Mouse (Mus musculus) heart, embryonic 10.5 days (tissue): Measurements from ENCODE around the gene Tpx2. TPM values are rescaled to one million over a fixed set of nuclear protein-coding genes. Genes with fewer than 3 reads are reported as not detected.
A peak's percentile ranks its signal among the peaks of the same experiment; 100 is the strongest.

ENCODE experiments used
- DNase-seq: peaks from one replicate; pipeline ENCODE4 v3.0.0-alpha.2; 2017; ENCODE audit warnings: low spot score
- H3K27ac ChIP-seq: fragments of 300-500 bp; sonication (generic); 2 replicates; pipeline ENCODE4 v1.5.1; 2016; ENCODE audit warnings: mild to moderate bottlenecking
- H3K27me3 ChIP-seq: fragments of 300-500 bp; sonication (generic); 2 replicates; pipeline ENCODE4 v1.6.1; 2016; ENCODE audit warnings: mild to moderate bottlenecking; ENCODE audit not compliant: poor library complexity, insufficient read depth, severe bottlenecking
- H3K36me3 ChIP-seq: fragments of 300-500 bp; sonication (generic); 2 replicates; pipeline ENCODE4 v1.6.1; 2016; ENCODE audit warnings: mild to moderate bottlenecking, moderate library complexity
- H3K4me1 ChIP-seq: fragments of 300-500 bp; sonication (generic); 2 replicates; pipeline ENCODE4 v1.6.1; 2016; ENCODE audit warnings: mild to moderate bottlenecking
- H3K4me3 ChIP-seq: fragments of 300-500 bp; sonication (generic); 2 replicates; pipeline ENCODE4 v1.5.1; 2016; ENCODE audit warnings: mild to moderate bottlenecking, moderate library complexity
- H3K9me3 ChIP-seq: fragments of 300-500 bp; sonication (generic); 2 replicates; pipeline ENCODE4 v1.6.1; 2016; ENCODE audit warnings: mild to moderate bottlenecking, moderate library complexity
- WGBS: fragments of 180-500 bp; shearing (Covaris S2); methylation state at CpG from one replicate; pipeline ENCODE4 v1.1.7; 2016; 5-methylcytosine and 5-hydroxymethylcytosine counted together
- polyA plus RNA-seq: library from polyadenylated mRNA; unstranded; fragments of >200 nt; fragmentation: Nextera tagmentation; extraction: Ambion mirVana; gene quantifications from 2 replicates; pipeline ENCODE4 v1.2.1, GENCODE M21; 2016

Tpx2 gene
- polyA plus RNA-seq, 1 experiment from 2014 or later, result 97.0 TPM

DNA sequence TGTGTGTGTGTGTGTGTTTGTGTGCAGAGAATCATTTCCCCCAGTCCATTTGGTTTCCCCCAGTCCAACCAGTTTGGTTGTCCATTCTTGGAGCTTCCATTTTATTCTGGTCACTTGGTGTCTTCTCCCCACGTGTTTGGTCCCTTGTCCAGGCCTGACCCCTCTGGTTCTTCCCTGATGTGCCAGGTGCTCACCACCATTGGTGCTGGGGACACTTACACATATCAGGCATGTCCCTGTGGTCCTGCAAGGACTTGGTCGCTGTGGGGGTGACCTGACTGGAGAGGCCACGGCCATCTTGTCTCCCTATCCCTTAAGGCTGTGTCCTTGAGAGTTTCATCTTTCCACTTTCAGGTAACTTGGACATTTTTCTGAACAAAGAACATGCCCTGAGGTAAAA, 49.2 kb downstream of the Tpx2 start:
- WGBS, result 87% methylated on average over 3 of the region's 3 CpGs
- Histone ChIP-seq H3K27ac (no peak overlapping the region), H3K4me3 (no peak overlapping the region), H3K27me3 (no peaks in the 10 kb centered on the region), H3K4me1 (peaks cover 8% of the 10 kb centered on the region; the same call in 1 of the 2 replicates), H3K9me3 (no peaks in the 10 kb centered on the region), H3K36me3 (peaks cover 50% of the 10 kb centered on the region)
- no peak for DNase-seq

DNA sequence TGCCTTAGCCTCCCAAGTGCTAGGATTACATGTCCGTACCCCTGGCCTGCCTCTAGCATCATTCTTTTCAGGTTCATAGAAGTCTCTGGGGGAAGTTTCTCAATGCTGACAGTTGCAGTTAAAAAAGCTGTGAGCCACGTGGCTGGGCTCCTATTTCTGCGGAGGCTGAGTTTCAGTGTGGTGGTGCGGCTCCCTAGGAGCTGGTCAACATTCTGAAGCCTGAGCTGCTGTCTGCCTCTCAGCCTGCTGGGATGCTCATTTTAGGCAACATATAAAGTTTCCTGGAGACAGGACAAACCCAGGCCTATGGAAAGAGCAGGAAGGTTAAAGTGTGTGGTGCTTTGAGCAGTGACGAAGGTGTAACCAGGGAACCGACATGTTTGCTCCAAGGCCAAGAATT, 51.2 kb downstream of the Tpx2 start:
- no peak for DNase-seq
- 78% methylated on average over 6 of the region's 6 CpGs for WGBS
- Histone ChIP-seq H3K4me3 (no peak overlapping the region), H3K9me3 (no peaks in the 10 kb centered on the region), H3K27me3 (no peaks in the 10 kb centered on the region), H3K4me1 (peaks cover 21% of the 10 kb centered on the region), H3K36me3 (peaks cover 29% of the 10 kb centered on the region), H3K27ac (no peak overlapping the region)

DNA sequence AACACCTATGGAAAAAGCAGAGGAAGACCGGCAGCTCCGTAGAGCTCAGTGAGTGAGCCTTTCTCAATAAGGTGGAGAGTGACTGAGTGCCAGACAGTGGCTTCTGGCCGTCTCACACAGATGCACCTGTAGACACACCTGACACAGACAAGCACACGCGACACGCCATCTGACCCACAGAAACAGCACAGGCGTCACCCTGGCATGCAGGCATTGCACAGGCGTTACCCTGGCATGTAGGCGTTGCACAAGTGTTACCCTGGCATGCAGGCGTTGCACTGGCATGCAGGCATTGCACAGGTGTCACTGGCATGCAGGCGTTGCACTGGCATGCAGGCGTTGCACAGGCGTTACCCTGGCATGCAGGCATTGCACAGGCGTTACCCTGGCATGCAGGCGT, 53.5 kb downstream of the Tpx2 start:
- peaks cover 43% of the 10 kb centered on the region for H3K4me1 ChIP-seq

DNA sequence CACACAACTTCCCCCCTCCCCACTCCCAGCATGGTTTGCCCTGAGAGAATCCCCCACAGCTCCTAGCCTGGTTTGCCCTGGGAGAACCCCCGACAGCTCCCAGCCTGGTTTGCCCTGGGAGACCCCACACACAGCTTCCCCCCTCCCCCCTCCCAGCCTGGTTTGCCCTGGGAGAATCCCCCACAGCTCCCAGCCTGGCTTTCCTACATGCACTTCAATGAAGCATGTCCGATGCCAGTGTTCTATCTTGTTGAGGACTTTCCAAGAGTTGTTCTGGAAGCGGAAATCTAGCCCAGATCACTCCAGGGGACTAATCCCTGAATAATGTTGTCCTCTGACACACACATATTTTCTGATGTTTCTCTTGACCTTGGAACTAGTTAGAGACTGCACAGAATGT, 54.9 kb downstream of the Tpx2 start:
- DNase-seq, result no peak
- H3K36me3 ChIP-seq, result peaks cover 7% of the 10 kb centered on the region; the same call in 1 of the 2 replicates
- H3K4me3 ChIP-seq, result no peak overlapping the region
- peak overlapping the region; percentile 65; the same call in 1 of the 2 replicates for H3K27ac ChIP-seq
- 45% methylated on average over 3 of the region's 3 CpGs for WGBS
- H3K4me1 ChIP-seq, result peaks cover 57% of the 10 kb centered on the region
- no peaks in the 10 kb centered on the region for H3K9me3 ChIP-seq
- H3K27me3 ChIP-seq, result no peaks in the 10 kb centered on the region

More for the DNA sequence above, 53.5 kb downstream of the Tpx2 start:
- DNase-seq, result no peak
- Histone ChIP-seq H3K27me3 (no peaks in the 10 kb centered on the region), H3K36me3 (peaks cover 7% of the 10 kb centered on the region), H3K4me3 (no peak overlapping the region), H3K9me3 (no peaks in the 10 kb centered on the region), H3K27ac (no peak overlapping the region)
- WGBS, result 89% methylated on average over 15 of the region's 15 CpGs

DNA sequence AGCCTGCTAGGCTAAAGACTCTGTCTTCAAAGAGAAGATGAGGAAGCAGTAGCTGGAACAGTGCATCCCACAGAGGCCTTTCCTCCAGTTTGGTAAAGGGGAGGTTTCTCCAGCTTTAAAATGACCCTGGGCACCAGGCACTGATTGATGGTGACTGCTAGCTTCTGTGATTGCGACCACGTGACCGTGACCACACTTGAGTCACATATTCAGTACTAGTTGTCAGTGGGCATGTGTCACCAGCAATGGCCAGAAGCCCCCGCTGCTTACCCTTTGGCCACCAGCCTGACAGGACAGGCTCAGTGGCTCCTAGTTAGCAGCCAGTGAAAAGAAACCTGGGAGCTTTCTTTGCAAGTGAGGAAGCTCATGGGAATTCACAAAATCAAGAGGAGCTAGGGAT, 55.8 kb downstream of the Tpx2 start:
- Histone ChIP-seq H3K27ac (peak overlapping the region; percentile 88; the same call in 1 of the 2 replicates), H3K4me3 (no peak overlapping the region), H3K4me1 (peaks cover 59% of the 10 kb centered on the region), H3K36me3 (peaks cover 7% of the 10 kb centered on the region; the same call in 1 of the 2 replicates), H3K27me3 (no peaks in the 10 kb centered on the region), H3K9me3 (no peaks in the 10 kb centered on the region)
- WGBS, result 74% methylated on average over 4 of the region's 4 CpGs
- DNase-seq, result no peak

DNA sequence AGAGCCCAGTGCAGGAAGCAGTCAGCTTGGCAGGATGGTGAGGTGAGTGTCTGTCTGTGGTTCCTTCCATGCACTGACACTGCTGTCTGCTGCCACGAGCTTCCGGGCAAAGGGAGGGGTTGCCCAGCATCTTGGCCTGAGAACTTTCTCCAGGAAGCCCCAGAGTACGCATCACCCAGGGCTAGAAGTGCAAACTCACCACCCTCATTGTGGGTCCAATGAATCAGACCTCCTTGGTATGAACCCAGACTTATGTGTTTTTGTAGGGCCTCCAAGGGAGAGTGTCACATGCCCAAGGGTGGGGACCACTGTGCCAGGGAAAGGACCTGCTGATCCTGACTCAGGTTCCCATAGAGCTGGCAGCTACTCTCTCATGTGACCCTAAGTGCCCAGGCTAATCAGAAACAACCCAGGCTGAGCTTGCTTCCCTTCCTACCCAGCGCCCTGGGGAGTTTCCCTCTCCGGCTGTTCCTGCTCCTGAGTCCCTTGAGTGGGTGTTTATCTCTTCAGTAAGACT, 56.4 kb downstream of the Tpx2 start:
- WGBS, result 59% methylated on average over 5 of the region's 5 CpGs
- Histone ChIP-seq H3K9me3 (no peaks in the 10 kb centered on the region), H3K27ac (peak overlapping the region; percentile 88), H3K36me3 (peaks cover 7% of the 10 kb centered on the region; the same call in 1 of the 2 replicates), H3K27me3 (no peaks in the 10 kb centered on the region), H3K4me1 (peaks cover 59% of the 10 kb centered on the region), H3K4me3 (no peak overlapping the region)
- DNase-seq, result no peak

DNA sequence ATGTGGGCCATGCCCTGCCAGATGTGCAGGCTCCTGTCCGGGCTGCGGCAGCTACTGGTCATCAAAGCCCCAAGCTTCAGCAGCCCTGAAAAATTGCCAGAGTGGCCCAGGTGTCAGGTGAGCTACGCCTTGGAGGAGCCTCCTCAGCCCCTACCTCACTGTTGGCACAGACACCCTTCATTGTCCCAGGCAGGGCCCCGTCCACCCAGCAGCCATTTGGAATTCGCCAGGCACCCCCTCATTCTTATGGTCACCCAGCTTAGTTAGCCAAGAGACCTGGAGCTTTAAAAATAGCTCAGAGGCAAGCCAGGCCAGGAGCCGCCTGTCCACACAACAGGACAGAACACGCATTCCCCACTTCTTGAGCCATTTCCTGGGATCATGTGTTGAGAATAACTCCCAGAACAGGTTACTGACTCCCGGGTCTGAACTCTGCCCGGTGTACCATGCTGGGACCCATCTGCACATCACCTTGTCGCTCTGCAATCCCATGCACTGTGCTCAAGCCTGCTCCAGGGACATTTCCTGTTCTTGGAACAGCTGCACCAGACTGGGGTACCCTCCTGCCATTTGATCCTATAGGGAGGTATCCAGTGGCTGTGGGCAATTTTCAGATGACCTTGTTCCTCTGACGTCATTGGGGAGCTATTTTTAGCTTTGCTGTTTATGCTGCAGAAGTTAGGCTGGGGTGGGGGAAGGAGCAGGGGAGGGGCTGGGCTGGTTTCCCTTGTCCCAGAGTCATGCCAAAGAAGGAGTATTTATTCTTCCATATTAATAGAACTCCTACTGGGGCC, 57.5 kb downstream of the Tpx2 start:
- Histone ChIP-seq H3K27ac (peak overlapping the region; percentile 88), H3K4me3 (peak overlapping the region; percentile 31), H3K4me1 (peaks cover 59% of the 10 kb centered on the region), H3K9me3 (no peaks in the 10 kb centered on the region), H3K27me3 (peaks cover under 1% of the 10 kb centered on the region), H3K36me3 (no peaks in the 10 kb centered on the region)
- DNase-seq, result no peak
- WGBS, result 50% methylated on average over 11 of the region's 11 CpGs

DNA sequence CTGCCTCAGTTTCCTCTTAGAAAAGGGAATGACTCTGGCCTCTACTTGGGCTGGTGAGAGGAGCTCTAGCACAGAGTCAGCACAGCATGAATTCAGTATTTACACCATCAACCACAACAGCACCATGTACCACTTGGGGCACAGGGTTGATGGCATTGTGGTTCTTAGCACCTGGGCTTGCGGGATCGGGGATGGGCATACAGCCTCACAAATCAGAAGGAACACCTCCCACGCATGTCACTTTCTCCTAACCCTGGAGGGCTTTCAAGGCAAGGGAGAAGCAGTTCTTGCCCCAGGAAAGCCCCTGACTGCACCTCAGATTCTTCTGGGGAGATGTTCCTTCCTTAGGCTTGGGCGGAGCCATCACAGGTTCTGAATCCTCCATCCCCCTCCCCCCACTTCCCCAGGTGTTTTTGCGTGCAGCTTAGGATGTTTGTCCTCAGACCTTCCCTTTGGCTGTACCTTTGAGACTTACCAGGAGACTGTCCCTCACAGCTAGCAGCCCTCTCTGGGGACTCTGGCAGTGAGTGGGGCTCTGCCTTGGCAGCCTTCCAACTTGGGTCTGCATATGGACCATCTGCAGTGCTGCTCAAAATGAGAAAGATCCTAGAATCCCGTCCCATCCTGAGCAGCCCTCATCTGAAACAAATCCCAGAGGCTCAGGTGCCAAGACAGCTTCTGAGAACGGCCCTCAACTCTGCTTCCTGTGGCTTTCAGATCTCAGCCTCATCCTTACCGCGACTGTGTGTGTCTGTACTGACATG, 58.7 kb downstream of the Tpx2 start:
- DNase-seq, result no peak
- WGBS, result 53% methylated on average over 9 of the region's 9 CpGs
- Histone ChIP-seq H3K36me3 (no peaks in the 10 kb centered on the region), H3K4me1 (peaks cover 61% of the 10 kb centered on the region), H3K27me3 (peaks cover 13% of the 10 kb centered on the region), H3K4me3 (no peak overlapping the region), H3K9me3 (no peaks in the 10 kb centered on the region), H3K27ac (peak overlapping the region; percentile 88; the same call in 1 of the 2 replicates)

DNA sequence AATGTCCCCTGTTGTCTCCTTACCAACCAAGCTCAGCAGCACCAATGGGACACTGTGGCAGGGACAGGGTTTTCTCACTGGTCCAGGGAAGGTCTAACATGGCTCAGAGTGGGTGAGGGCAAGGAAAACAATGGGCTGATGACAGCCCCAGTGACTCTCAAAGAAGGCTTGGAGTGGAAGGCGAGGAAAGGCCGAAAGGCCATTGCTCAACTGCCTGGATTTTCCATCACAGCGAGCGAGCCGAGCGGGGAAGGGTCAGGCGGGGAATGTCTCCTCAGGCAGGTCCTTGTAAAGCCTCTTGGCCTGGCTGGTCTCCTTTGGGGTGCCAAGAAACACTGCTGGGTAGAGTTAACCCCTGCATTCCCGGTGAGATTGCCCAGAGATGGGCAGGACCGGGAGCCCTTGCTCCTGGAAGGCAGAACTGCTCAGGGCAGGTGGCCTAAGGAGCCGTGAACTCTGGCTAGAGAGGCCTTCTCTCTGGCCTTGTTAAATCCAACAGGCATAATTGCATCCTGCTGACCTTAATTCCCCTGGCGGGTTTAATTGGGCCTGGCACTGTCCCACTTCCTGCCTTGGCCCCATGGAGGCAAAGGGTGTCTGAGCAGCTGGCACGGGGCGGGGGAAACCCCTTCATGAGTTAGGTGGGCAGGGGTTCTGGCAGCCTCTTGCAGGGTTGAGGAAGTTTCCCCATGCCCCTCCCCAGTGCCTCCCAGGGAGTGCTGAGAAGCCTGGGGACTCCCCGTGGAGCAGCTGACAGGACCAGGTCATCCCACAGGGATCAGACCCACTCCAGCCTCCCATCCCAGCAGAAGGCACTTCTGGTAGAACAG, 59.6 kb downstream of the Tpx2 start:
- 47% methylated on average over 14 of the region's 14 CpGs for WGBS
- 0 out of 2 replicates have a peak overlapping the region, but pooled peaks have one; percentile 3 for H3K4me3 ChIP-seq
- H3K9me3 ChIP-seq, result no peaks in the 10 kb centered on the region
- no peaks in the 10 kb centered on the region for H3K36me3 ChIP-seq
- H3K4me1 ChIP-seq, result peaks cover 59% of the 10 kb centered on the region
- DNase-seq, result no peak
- H3K27ac ChIP-seq, result peak overlapping the region; percentile 88
- H3K27me3 ChIP-seq, result peaks cover 22% of the 10 kb centered on the region

DNA sequence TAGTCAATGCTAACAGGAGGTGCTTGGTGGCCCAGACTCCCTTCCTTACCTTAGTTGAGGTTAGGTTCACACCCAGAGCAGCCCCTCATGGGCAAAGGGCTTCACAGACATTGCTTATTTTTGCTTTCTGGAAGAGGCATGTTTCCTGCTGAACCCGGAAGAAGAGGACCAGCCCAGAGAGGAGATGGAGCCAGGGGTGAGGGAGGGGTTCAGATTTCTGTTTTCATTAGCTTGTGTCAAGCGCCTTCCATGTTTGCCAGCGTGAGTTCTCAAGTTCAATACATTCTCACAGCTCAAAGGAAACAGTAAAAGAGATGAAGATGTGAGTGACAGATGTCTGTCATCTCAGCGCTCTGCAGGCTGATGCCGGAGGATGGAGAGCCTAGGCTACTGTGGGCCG, 62.1 kb downstream of the Tpx2 start:
- H3K27me3 ChIP-seq, result peaks cover 40% of the 10 kb centered on the region
- WGBS, result 71% methylated on average over 6 of the region's 6 CpGs
- peaks cover 48% of the 10 kb centered on the region for H3K4me1 ChIP-seq

DNA sequence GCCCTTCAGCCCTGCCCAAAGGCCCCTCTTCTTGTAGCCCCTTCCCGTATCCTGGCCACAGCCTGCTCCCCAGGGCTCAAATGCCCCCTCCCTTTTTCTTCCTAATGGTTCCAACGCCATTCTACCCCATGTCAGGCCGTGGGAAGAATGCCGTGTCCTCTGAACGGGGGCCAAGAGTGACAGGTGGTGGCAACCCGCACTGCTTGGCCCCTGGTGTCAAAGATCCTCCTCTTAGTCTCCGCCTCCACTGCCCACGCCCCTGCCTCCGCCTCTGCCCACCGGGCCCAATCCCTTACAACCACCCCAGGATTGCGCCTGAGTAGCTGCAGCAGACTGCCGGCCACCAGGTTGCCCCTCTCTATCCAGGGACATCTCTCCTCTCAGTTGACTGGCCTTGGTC, 63.3 kb downstream of the Tpx2 start, which contains the start of gene Mylk2:
Gene Mylk2 (plus strand): TSS at position 322 of the 400 bp plus-strand sequence.
- no peak within 1 kb of the TSS for H3K4me3 ChIP-seq
- H3K27me3 ChIP-seq, result peaks cover 47% of the 10 kb centered on the region
- no peaks in the 10 kb centered on the region for H3K36me3 ChIP-seq
- DNase-seq, result no peak
- peaks cover 45% of the 10 kb centered on the region for H3K4me1 ChIP-seq
- H3K9me3 ChIP-seq, result no peaks in the 10 kb centered on the region
- WGBS, result 21% methylated on average over 12 of the region's 12 CpGs
- peak within 1 kb of the TSS; percentile 6; the same call in 1 of the 2 replicates for H3K27ac ChIP-seq

More for the DNA sequence above, 62.1 kb downstream of the Tpx2 start:
- DNase-seq, result no peak
- no peaks in the 10 kb centered on the region for H3K36me3 ChIP-seq
- no peaks in the 10 kb centered on the region for H3K9me3 ChIP-seq
- no peak overlapping the region for H3K4me3 ChIP-seq
- H3K27ac ChIP-seq, result no peak overlapping the region

DNA sequence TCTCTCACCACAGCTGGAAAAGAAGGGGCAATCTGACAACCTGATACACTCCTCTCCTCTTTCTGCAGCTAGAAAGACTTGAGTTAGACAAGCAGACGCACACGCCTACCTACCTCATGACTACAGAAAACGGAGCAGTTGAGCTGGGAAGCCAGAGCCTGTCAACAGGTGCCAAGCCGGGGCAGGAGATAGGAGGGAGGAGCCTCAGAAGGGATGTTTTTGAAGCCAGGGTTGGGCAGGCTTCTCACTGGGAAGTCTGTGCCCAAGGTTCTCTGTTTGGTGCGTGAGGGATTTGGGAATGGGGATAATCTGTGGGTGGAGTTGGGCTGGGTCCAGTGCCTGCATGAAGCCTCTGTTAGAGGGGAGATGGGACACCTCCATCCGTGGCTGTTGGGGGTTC, 63.7 kb downstream of the Tpx2 start:
- DNase-seq, result no peak
- H3K4me1 ChIP-seq, result peaks cover 41% of the 10 kb centered on the region

More for the DNA sequence above, 63.7 kb downstream of the Tpx2 start:
- H3K9me3 ChIP-seq, result no peaks in the 10 kb centered on the region
- no peak overlapping the region for H3K4me3 ChIP-seq
- H3K27me3 ChIP-seq, result peaks cover 50% of the 10 kb centered on the region
- no peak overlapping the region for H3K27ac ChIP-seq
- H3K36me3 ChIP-seq, result no peaks in the 10 kb centered on the region
- 26% methylated on average over 6 of the region's 6 CpGs for whole genome bisulfite sequencing
